Mouse (Mus musculus) 416B (cell line): ENCODE results near the gene Npy2r.

Experiments
- DNase-seq: peaks from one replicate; pipeline ENCODE4 v3.0.0; 2011; ENCODE audit warnings: low read depth

Npy2r gene

DNA sequence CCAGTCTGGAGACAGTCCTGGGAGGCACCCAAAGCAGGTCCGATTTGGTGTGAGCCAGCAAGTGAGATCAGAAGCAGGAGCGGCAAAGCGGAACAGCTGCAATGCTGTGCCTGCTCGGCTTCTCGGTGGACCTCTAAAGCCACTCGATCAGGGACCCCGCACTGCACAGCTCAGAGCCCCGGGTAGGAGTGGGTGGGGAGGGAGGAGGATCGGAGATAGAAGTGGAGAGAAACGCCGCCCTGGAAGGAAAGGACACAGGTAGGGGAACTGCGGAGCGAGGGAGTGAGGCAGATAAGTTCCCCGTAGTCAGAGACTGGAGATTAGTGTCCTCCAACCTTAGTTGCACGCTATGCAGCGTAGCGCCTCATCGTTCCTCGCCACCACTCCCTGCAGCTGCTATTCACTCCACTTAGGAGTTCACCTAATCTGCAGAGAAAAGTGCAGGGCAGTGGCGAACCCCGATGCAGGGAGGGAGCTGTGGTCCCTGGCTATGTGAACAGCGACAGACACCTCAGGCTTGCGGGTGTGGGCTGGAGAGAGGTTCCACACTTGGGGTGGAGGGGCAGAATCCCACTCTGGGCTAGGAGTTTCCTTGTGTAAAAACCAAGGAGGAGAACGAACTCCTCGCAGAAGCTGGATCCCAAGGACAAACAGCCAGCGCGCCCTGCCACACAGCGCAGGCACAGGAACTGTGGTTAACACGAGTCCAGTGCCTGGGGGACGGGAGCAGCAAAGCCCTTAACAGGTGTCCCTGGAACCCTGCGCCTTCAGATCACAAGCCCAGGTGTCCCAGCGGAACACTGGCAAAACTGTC lies at the start of gene Npy2r:
Npy2r (minus strand) TSS at position 177 of the 814 bp plus-strand sequence.
- no peak for DNase-seq

DNA sequence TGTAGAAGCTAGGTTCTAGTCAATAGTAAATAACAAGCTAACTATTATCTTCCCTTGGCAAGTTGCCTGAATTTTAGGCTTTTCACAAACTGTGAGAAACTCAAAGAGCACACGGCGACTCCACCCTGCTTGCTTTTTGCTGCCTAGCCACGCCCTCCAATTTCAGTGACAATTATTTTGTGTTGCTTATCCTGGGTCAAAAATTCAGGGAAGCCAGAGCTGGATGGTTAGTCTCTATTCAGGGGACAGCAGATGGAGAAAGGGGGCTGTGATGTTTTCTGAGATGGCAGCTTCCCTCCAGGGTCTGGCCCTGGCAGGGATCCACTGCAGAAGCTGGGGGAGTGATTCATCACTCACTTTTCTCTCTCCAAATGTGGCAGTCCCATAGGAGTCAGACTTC lies 9.9 kb upstream of the Npy2r start:
- no peak for DNase-seq

DNA sequence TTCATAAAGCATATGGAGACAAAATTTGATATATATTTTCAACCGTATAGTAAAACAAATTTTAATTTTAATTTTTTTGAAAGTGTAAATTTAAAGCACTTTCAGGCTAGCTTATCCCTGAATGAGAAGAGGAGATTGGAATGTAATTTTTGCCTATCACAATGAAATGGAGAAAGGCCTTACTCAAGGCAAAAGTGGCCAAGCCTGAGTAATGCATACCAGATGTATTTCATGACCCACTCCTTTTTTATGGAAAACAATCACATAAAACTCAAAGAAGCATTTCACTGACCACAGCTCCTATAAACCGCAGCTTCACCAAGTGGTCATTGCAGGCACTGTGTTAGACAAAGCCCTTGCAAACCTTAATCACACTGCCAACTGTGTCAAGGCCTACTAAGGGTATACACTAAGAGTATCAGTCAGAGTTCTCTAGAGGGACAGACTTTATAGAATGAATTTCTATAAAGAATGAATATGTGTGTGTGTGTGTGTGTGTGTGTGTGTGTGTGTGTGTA lies 8.5 kb upstream of the Npy2r start:
- no peak for DNase-seq

DNA sequence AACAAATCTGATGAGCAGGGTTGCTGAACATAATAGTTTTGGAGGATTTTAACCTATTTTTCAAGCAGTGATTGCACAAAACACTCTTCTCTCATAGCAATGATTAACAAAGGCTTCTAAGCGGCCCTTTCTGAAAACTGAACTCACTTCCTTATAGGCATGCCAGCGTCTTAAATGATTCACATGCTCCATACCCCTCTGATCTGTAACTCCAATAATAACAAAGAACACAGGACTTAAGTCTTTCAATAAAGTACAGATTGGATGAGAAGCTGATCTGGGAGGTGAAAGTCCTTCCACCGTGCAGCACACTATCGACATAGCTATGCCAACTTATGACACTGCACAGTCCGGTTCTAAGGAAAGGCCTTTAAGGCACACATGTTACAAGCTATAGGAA lies 2.0 kb upstream of the Npy2r start:
- DNase-seq = no peak

DNA sequence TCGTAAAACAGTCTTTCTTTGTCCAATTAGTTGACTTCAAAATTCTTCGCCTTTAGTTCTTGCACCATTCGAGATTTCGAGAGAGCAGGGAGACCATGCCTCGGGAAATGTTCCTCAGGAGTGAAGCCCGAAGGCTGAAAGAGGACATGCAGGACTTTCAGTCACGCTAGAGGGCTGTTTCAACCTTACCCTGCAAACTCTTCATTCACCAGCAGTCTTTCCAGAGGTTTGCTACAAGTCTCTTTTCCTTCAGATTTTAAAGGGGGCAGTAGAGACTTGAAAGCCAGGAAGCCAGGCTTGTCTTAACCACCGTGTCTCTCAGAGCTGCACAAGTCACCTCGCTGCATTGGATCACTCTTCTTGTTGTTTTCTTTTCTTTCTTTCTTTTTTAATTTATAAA lies 869 bp upstream of the Npy2r start:
- no peak for DNase-seq

DNA sequence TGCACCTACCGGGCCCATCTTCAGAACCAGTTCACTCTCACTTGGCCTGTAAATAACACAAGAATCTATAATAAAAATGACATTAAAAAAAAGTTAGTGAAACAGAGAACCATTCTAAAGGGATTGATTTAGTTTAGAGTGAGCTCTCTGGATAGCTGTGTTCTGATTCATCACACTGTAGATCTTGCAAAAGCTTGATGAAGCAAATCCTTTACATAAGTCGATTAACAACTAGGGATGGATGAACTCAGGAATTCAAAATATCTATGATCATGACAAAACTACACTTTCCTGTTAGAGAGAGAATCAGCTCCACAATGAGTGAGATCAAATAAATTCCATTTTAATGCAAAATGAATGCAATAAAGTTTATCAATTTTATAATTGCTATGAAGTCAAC lies 6.4 kb downstream of the Npy2r start:
- no peak for DNase-seq

DNA sequence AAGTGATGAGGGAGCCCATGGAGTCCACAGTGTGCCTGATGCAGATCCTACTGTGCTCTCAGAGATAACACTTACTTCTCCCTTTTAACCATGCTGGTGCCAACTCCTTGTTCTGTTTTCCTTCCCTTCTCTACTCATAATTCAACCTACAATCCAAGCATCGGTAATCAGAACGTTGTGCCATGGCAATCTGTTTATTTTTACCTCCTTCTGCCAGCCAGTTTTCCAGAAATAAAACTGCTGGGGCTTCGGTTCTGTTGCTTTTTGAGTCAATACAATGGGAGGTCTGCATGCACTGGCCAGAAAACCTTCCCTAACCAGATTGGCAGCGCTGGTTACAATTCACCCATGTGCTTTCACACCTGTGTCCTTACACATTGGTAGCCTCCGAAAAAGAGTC lies 7.9 kb downstream of the Npy2r start:
- no peak for DNase-seq

DNA sequence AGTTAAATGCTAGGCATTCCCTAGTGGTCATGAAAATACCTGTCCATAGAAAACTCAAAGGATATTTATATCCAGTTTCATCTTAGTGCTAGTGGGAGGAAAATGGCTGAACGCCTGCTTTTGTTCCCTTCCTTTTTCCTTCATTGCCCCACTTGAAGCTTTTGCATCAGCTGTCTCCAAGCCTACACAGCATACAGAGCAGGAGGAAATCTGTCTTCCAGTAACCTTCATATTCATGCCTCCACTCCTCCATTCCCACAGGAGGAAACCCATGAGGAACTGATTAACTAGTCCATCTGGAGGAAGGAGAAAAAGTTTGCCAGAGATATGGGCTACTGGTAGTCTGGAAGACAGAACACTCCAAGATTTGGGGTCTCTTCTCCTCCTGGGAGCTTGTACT lies 23.1 kb downstream of the Npy2r start:
- DNase-seq = no peak

DNA sequence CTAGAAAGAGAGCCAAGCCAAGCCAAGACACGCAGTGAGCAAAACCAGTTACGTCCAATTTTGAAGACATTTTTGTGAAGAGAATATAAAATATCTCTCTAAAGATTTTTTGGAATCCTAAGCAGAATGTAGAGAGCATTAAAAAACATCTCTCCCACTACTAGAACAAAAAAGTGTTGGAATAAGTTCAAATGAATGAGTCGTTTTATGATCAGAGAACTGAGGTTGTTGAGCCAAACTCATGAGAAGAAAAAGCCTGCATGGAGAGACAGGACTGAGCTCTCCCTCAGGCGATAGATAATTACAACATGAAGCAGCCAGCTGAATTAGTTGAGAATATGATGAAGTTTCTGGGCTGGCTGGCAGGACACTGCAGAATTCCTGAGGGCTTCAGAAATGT lies 49.9 kb downstream of the Npy2r start:
- no peak for DNase-seq
